11 mouse cellular contexts compared by ENCODE assay signal in the genomic region with DNA sequence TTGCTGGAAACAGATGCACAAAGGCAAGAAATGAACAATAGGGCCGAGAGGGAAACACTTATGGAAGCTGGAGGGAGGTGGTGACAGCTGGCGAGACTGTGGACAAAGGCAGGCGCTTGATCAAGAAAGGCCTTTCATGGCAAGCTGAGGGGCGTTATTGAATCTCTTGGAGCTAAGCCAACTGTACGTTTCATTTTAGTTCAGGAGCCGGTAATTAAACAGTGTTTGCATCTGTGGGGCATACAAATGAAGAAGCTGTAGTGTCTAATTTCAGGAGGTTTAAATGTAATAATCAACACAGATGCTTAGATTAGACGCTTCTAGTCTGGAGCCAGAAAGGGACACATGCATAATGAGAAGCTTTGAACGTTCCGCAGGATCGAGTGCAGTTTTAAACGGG. TPM values are rescaled to one million over a fixed set of nuclear protein-coding genes. Genes with fewer than 3 reads are reported as not detected.
DNase-seq lines count a peak whose midpoint lies in the region; ATAC-seq lines count a peak whose summit lies in the region.
"Had no signal": no experiment of that assay in that cellular context is flagged by ENCODE, and none has a peak within 500 bp of the region (broad histone marks: within the 10 kb centered on the region; RNA-seq: fewer than 3 reads in every experiment).

No protein-coding gene starts in this region.

- WGBS in heart, embryonic 13.5 days = 40% methylated on average over 11 of the region's 11 CpGs
- WGBS in embryonic facial prominence, embryonic 14.5 days = 56% methylated on average over 11 of the region's 11 CpGs
- 14% methylated on average over 11 of the region's 11 CpGs for WGBS in hindbrain, embryonic 15.5 days
- 23% methylated on average over 11 of the region's 11 CpGs for WGBS in neural tube, embryonic 14.5 days

- H3K27me3 ChIP-seq in heart, embryonic 13.5 days (replicated peaks) = peaks cover 21% of the 10 kb centered on the region
- H3K27me3 ChIP-seq in embryonic facial prominence, embryonic 14.5 days (replicated peaks; ENCODE audit: control insufficient read depth, insufficient read depth, low read length) = no peaks in the 10 kb centered on the region
- H3K27me3 ChIP-seq in hindbrain, embryonic 15.5 days = no peaks in the 10 kb centered on the region
- no peaks in the 10 kb centered on the region for H3K27me3 ChIP-seq in neural tube, embryonic 14.5 days (ENCODE audit: control insufficient read depth, insufficient read depth, low read length)

- peaks cover 25% of the 10 kb centered on the region for H3K4me1 ChIP-seq in heart, embryonic 13.5 days
- peaks cover 5% of the 10 kb centered on the region for H3K4me1 ChIP-seq in embryonic facial prominence, embryonic 14.5 days (ENCODE audit: control insufficient read depth, insufficient read depth, low read length)
- H3K4me1 ChIP-seq in hindbrain, embryonic 15.5 days (replicated peaks) = peaks cover 30% of the 10 kb centered on the region
- peaks cover 16% of the 10 kb centered on the region for H3K4me1 ChIP-seq in neural tube, embryonic 14.5 days (ENCODE audit: control insufficient read depth, insufficient read depth, low read length)

- peak overlapping the region; percentile 24 for H3K4me2 ChIP-seq in heart, embryonic 13.5 days
- no peak overlapping the region for H3K4me2 ChIP-seq in embryonic facial prominence, embryonic 14.5 days (ENCODE audit: low read depth, low read length)
- peak overlapping the region; percentile 30 for H3K4me2 ChIP-seq in hindbrain, embryonic 15.5 days
- H3K4me2 ChIP-seq in neural tube, embryonic 14.5 days (ENCODE audit: low read depth, low read length) = peak overlapping the region; percentile 21; the same call in 1 of the 2 replicates

- no peak for ATAC-seq in heart, embryonic 13.5 days (ENCODE audit: extremely low read depth, insufficient number of reproducible peaks, low FRiP score, low TSS enrichment)
- peak; percentile 4; the same call in 1 of the 2 replicates for ATAC-seq in embryonic facial prominence, embryonic 14.5 days (ENCODE audit: low read depth)
- no peak for ATAC-seq in hindbrain, embryonic 15.5 days (ENCODE audit: low FRiP score, low read depth)
- ATAC-seq in neural tube, embryonic 14.5 days (ENCODE audit: low read depth) = peak; percentile 8; the same call in 1 of the 2 replicates
- ATAC-seq in monocyte, adult 5-6 weeks (replicated peaks; ENCODE audit: insufficient number of reproducible peaks, low FRiP score, low TSS enrichment, poor library complexity, severe bottlenecking) = no peak

- H3K9ac ChIP-seq in heart, embryonic 13.5 days = peak overlapping the region; percentile 12; the same call in 1 of the 2 replicates
- no peak overlapping the region for H3K9ac ChIP-seq in embryonic facial prominence, embryonic 14.5 days (ENCODE audit: low read depth, low read length)
- peak overlapping the region; percentile 19; the same call in 1 of the 2 replicates for H3K9ac ChIP-seq in hindbrain, embryonic 15.5 days
- H3K9ac ChIP-seq in neural tube, embryonic 14.5 days (replicated peaks; ENCODE audit: low read depth, low read length) = 0 out of 2 replicates have a peak overlapping the region, but pooled peaks have one; percentile 11
- H3K9ac ChIP-seq: liver, embryonic 14.5 days had no signal

- no peak overlapping the region for H3K4me3 ChIP-seq in heart, embryonic 13.5 days
- H3K4me3 ChIP-seq in embryonic facial prominence, embryonic 14.5 days (ENCODE audit: low read depth, low read length) = no peak overlapping the region
- H3K4me3 ChIP-seq in hindbrain, embryonic 15.5 days = no peak overlapping the region
- no peak overlapping the region for H3K4me3 ChIP-seq in neural tube, embryonic 14.5 days (ENCODE audit: low read depth, low read length)

- peaks cover 15% of the 10 kb centered on the region for H3K36me3 ChIP-seq in heart, embryonic 13.5 days
- H3K36me3 ChIP-seq in embryonic facial prominence, embryonic 14.5 days (ENCODE audit: control insufficient read depth, insufficient read depth, low read length) = peaks cover 14% of the 10 kb centered on the region
- peaks cover 10% of the 10 kb centered on the region for H3K36me3 ChIP-seq in hindbrain, embryonic 15.5 days
- no peaks in the 10 kb centered on the region for H3K36me3 ChIP-seq in neural tube, embryonic 14.5 days (ENCODE audit: control insufficient read depth, insufficient read depth, low read length)

- DNase-seq in heart, adult 9 months (ENCODE audit: low spot score in 2 of 2) = no peak
- peak; percentile 77 for DNase-seq in embryonic facial prominence, embryonic 14.5 days (ENCODE audit: low spot score)
- DNase-seq in left cerebral cortex, adult 18-20 months (ENCODE audit: low spot score in 2 of 2) = no peak
- no peak for DNase-seq in adrenal gland, postnatal 10 days
- DNase-seq: heart, postnatal 4 days; thymus, postnatal 4 days had no signal

- H3K9me3 ChIP-seq in heart, embryonic 13.5 days = no peaks in the 10 kb centered on the region
- 0 out of 2 replicates have a peak, but pooled peaks cover 4% of the 10 kb centered on the region for H3K9me3 ChIP-seq in embryonic facial prominence, embryonic 14.5 days (ENCODE audit: control insufficient read depth, low read length)
- H3K9me3 ChIP-seq in hindbrain, embryonic 15.5 days = no peaks in the 10 kb centered on the region
- H3K9me3 ChIP-seq in neural tube, embryonic 14.5 days (ENCODE audit: control insufficient read depth, low read length) = no peaks in the 10 kb centered on the region

- no peak overlapping the region for H3K27ac ChIP-seq in heart, embryonic 13.5 days (replicated peaks)
- no peak overlapping the region for H3K27ac ChIP-seq in embryonic facial prominence, embryonic 14.5 days (replicated peaks; ENCODE audit: low read depth, low read length)
- peak overlapping the region; percentile 72 for H3K27ac ChIP-seq in hindbrain, embryonic 15.5 days (replicated peaks)
- peak overlapping the region; percentile 86 for H3K27ac ChIP-seq in neural tube, embryonic 14.5 days (ENCODE audit: low read depth, low read length)
- H3K27ac ChIP-seq: liver, embryonic 14.5 days had no signal

RNA-seq across cellular contexts. Expression of a gene that starts 1.9 kb away (rescaled TPM):
- 172 and 178 TPM in 2 replicates for polyA plus RNA-seq in heart, embryonic 13.5 days (2015; fragmentation: Nextera tagmentation; extraction: Ambion mirVana)
- 255 and 258 TPM in 2 replicates for polyA plus RNA-seq in embryonic facial prominence, embryonic 14.5 days (2014; fragmentation: Nextera tagmentation; extraction: Ambion mirVana)
- 145 and 161 TPM in 2 replicates for polyA plus RNA-seq in hindbrain, embryonic 15.5 days (2015; fragmentation: Nextera tagmentation; extraction: Ambion mirVana)
- polyA plus RNA-seq in neural tube, embryonic 14.5 days (2014; fragmentation: Nextera tagmentation; extraction: Ambion mirVana) = 162 and 187 TPM in 2 replicates
- total RNA-seq in monocyte, adult 5-6 weeks (2017) = 88.9 to 123 TPM (median 101 TPM) in 3 replicates
- 10 to 100 TPM; 43.5 to 45.1 TPM for total RNA-seq in left cerebral cortex, adult 18-20 months (2021)
- total RNA-seq in adrenal gland, postnatal 10 days (2021) = 10 to 100 TPM; 77.8 to 80.3 TPM

Comparison
In these comparisons a context has a peak if more than half of its experiments do, and no peak if none do; other contexts are left out.
1. ATAC-seq: peak in embryonic facial prominence, embryonic 14.5 days (single experiment) and neural tube, embryonic 14.5 days (single experiment); none in heart, embryonic 13.5 days (single experiment), hindbrain, embryonic 15.5 days (single experiment) and monocyte, adult 5-6 weeks (single experiment).
2. H3K27ac ChIP-seq: peak in hindbrain, embryonic 15.5 days (single experiment) and neural tube, embryonic 14.5 days (single experiment); none in heart, embryonic 13.5 days (single experiment) and embryonic facial prominence, embryonic 14.5 days (single experiment).